Mouse (Mus musculus) midbrain, embryonic 15.5 days (tissue): ENCODE data around the gene Azgp1. TPM values are rescaled to one million over a fixed set of nuclear protein-coding genes. Genes with fewer than 3 reads are reported as not detected.
"Not testable (repeated sequence)": the region's sequence is repeated elsewhere in the genome, so short reads cannot be mapped to it uniquely, and the experiment has no call there.

Source experiments
- ATAC-seq: fragments of 200-750 bp; cut with Nextera tagmentation; replicated peaks from 2 replicates; pipeline ENCODE4 v1.8.0; 2017; ENCODE audit warnings: moderate TSS enrichment
- H3K27ac ChIP-seq: fragments of 300-500 bp; sonication (generic); 2 replicates; pipeline ENCODE4 v1.5.1; 2015; ENCODE audit warnings: mild to moderate bottlenecking, inconsistent platforms
- H3K27me3 ChIP-seq: fragments of 300-500 bp; sonication (generic); replicated peaks from 2 replicates; pipeline ENCODE4 v1.6.1; 2015; ENCODE audit warnings: inconsistent platforms
- H3K36me3 ChIP-seq: fragments of 300-500 bp; sonication (generic); replicated peaks from 2 replicates; pipeline ENCODE4 v1.6.1; 2015; ENCODE audit warnings: inconsistent platforms
- H3K4me1 ChIP-seq: fragments of 300-500 bp; sonication (generic); 2 replicates; pipeline ENCODE4 v1.6.1; 2015; ENCODE audit warnings: inconsistent platforms
- H3K4me2 ChIP-seq: fragments of 300-500 bp; sonication (generic); 2 replicates; pipeline ENCODE4 v1.6.1; 2015; ENCODE audit warnings: inconsistent platforms, mild to moderate bottlenecking, moderate library complexity
- H3K4me3 ChIP-seq: fragments of 300-500 bp; sonication (generic); 2 replicates; pipeline ENCODE4 v1.5.1; 2015; ENCODE audit warnings: mild to moderate bottlenecking, inconsistent platforms
- H3K9ac ChIP-seq: fragments of 300-500 bp; sonication (generic); 2 replicates; pipeline ENCODE4 v1.6.1; 2015; ENCODE audit warnings: mild to moderate bottlenecking, inconsistent platforms
- H3K9me3 ChIP-seq: fragments of 300-500 bp; sonication (generic); 2 replicates; pipeline ENCODE4 v1.6.1; 2016; ENCODE audit warnings: inconsistent platforms
- WGBS: fragments of 180-500 bp; shearing (Covaris S2); methylation state at CpG from one replicate; pipeline ENCODE4 v1.1.7; 2015; ENCODE audit warnings: mixed read lengths; 5-methylcytosine and 5-hydroxymethylcytosine counted together
- polyA plus RNA-seq: library from polyadenylated mRNA; unstranded; fragments of >200 nt; fragmentation: Nextera tagmentation; extraction: Ambion mirVana; gene quantifications from 2 replicates; pipeline ENCODE4 v1.2.1, GENCODE M21; 2015

Gene Azgp1
- polyA plus RNA-seq, 1 experiment from 2014 or later: not detected

GRCm38 (mm10) chr5:137975434-137975833, 5.9 kb upstream of the Azgp1 start:
- 66% methylated on average over 1 of the region's 1 CpGs for WGBS
- Histone ChIP-seq H3K9ac (no peak overlapping the region), H3K4me3 (no peak overlapping the region), H3K27ac (no peak overlapping the region), H3K4me1 (no peaks in the 10 kb centered on the region), H3K9me3 (no peaks in the 10 kb centered on the region), H3K4me2 (no peak overlapping the region), H3K27me3 (no peaks in the 10 kb centered on the region), H3K36me3 (no peaks in the 10 kb centered on the region)
- no peak for ATAC-seq

- H3K36me3 ChIP-seq: no peaks in the 10 kb centered on the region
- no peaks in the 10 kb centered on the region for H3K4me1 ChIP-seq
- 49% methylated on average over 1 of the region's 1 CpGs for WGBS
- H3K4me2 ChIP-seq: no peak overlapping the region
- no peaks in the 10 kb centered on the region for H3K27me3 ChIP-seq
- no peak overlapping the region for H3K27ac ChIP-seq
- no peak for ATAC-seq
- no peaks in the 10 kb centered on the region for H3K9me3 ChIP-seq
- H3K9ac ChIP-seq: no peak overlapping the region
- no peak overlapping the region for H3K4me3 ChIP-seq
These were observed 4.0 kb upstream of the Azgp1 start for GRCm38 (mm10) chr5:137977291-137977690.

- no peak for ATAC-seq
- H3K9ac ChIP-seq: no peak overlapping the region
- H3K27ac ChIP-seq: no peak overlapping the region
- no peaks in the 10 kb centered on the region for H3K9me3 ChIP-seq
- no peaks in the 10 kb centered on the region for H3K4me1 ChIP-seq
- no peak overlapping the region for H3K4me2 ChIP-seq
- H3K27me3 ChIP-seq: no peaks in the 10 kb centered on the region
- WGBS: 67% methylated on average over 2 of the region's 2 CpGs
- H3K36me3 ChIP-seq: no peaks in the 10 kb centered on the region
- no peak overlapping the region for H3K4me3 ChIP-seq
These were observed 2.2 kb upstream of the Azgp1 start for GRCm38 (mm10) chr5:137979081-137979480.

- Histone ChIP-seq H3K4me2 (no peak overlapping the region), H3K36me3 (no peaks in the 10 kb centered on the region), H3K9me3 (no peaks in the 10 kb centered on the region), H3K27ac (no peak overlapping the region), H3K4me1 (no peaks in the 10 kb centered on the region), H3K9ac (no peak overlapping the region), H3K27me3 (no peaks in the 10 kb centered on the region), H3K4me3 (no peak overlapping the region)
- 74% methylated on average over 1 of the region's 1 CpGs for WGBS
- no peak for ATAC-seq
These were observed 5.0 kb downstream of the Azgp1 start for GRCm38 (mm10) chr5:137986351-137986750.

- no peak overlapping the region for H3K4me3 ChIP-seq
- WGBS: 91% methylated on average over 5 of the region's 5 CpGs
- H3K9ac ChIP-seq: no peak overlapping the region
- H3K4me1 ChIP-seq: no peaks in the 10 kb centered on the region
- H3K9me3 ChIP-seq: no peaks in the 10 kb centered on the region
- ATAC-seq: no peak
- H3K27me3 ChIP-seq: no peaks in the 10 kb centered on the region
- H3K27ac ChIP-seq: no peak overlapping the region
- no peaks in the 10 kb centered on the region for H3K36me3 ChIP-seq
- H3K4me2 ChIP-seq: no peak overlapping the region
These were observed 28.1 kb downstream of the Azgp1 start for GRCm38 (mm10) chr5:138009437-138009836.

- no peak overlapping the region for H3K4me3 ChIP-seq
- ATAC-seq: no peak
- no peak overlapping the region for H3K27ac ChIP-seq
- H3K36me3 ChIP-seq: no peaks in the 10 kb centered on the region
- H3K4me1 ChIP-seq: no peaks in the 10 kb centered on the region
- no peaks in the 10 kb centered on the region for H3K9me3 ChIP-seq
- WGBS: 91% methylated on average over 5 of the region's 5 CpGs
- H3K9ac ChIP-seq: no peak overlapping the region
- no peak overlapping the region for H3K4me2 ChIP-seq
- H3K27me3 ChIP-seq: no peaks in the 10 kb centered on the region
These were observed 31.1 kb downstream of the Azgp1 start for GRCm38 (mm10) chr5:138012382-138012781.

- WGBS: 91% methylated on average over 2 of the region's 2 CpGs
- Histone ChIP-seq H3K27ac (no peak overlapping the region), H3K4me2 (no peak overlapping the region), H3K9ac (no peak overlapping the region), H3K4me1 (no peaks in the 10 kb centered on the region), H3K4me3 (no peak overlapping the region), H3K9me3 (no peaks in the 10 kb centered on the region), H3K36me3 (no peaks in the 10 kb centered on the region), H3K27me3 (no peaks in the 10 kb centered on the region)
- ATAC-seq: no peak
These were observed 35.2 kb downstream of the Azgp1 start for GRCm38 (mm10) chr5:138016530-138016929.

- H3K36me3 ChIP-seq: no peaks in the 10 kb centered on the region
- H3K4me3 ChIP-seq: no peak overlapping the region
- no peaks in the 10 kb centered on the region for H3K4me1 ChIP-seq
- no peaks in the 10 kb centered on the region for H3K27me3 ChIP-seq
- H3K9ac ChIP-seq: no peak overlapping the region
- no peaks in the 10 kb centered on the region for H3K9me3 ChIP-seq
- ATAC-seq: no peak
- no peak overlapping the region for H3K4me2 ChIP-seq
- H3K27ac ChIP-seq: no peak overlapping the region
These were observed 35.7 kb downstream of the Azgp1 start for GRCm38 (mm10) chr5:138016997-138017396.

GRCm38 (mm10) chr5:138019577-138019976, 38.3 kb downstream of the Azgp1 start:
- H3K4me1 ChIP-seq, H3K36me3 ChIP-seq, H3K27me3 ChIP-seq, H3K27ac ChIP-seq, H3K9me3 ChIP-seq, ATAC-seq, H3K4me2 ChIP-seq, H3K9ac ChIP-seq, H3K4me3 ChIP-seq: not testable (repeated sequence)
- 93% methylated on average over 4 of the region's 4 CpGs for WGBS

- not testable (repeated sequence) for H3K4me2 ChIP-seq, ATAC-seq
- 98% methylated on average over 3 of the region's 7 CpGs for WGBS
These were observed 39.7 kb downstream of the Azgp1 start, which contains the start of the genes Smok3a and Smok3b for GRCm38 (mm10) chr5:138020961-138021479. TSS of gene Smok3a (plus strand) at chr5:138021261. TSS of gene Smok3b (plus strand) at chr5:138021429.

More at GRCm38 (mm10) chr5:138020961-138021479, 39.7 kb downstream of the Azgp1 start, which contains the start of the genes Smok3a and Smok3b:
- H3K9me3 ChIP-seq, H3K4me1 ChIP-seq, H3K27me3 ChIP-seq, H3K27ac ChIP-seq, H3K36me3 ChIP-seq, H3K9ac ChIP-seq, H3K4me3 ChIP-seq: not testable (repeated sequence)

Other genes with a start within 250 kb of the Azgp1 start
- gene Nyap1, start 239.9 kb upstream of the Azgp1 start, polyA plus RNA-seq: 58.6 and 61.2 TPM in 2 replicates
- 58.0 and 59.8 TPM in 2 replicates for gene Tsc22d4, start 235.8 kb upstream of the Azgp1 start, polyA plus RNA-seq
- 37.3 and 45.0 TPM in 2 replicates for gene Ppp1r35, start 202.7 kb upstream of the Azgp1 start, polyA plus RNA-seq
- 10.7 and 10.8 TPM in 2 replicates for gene Mepce, start 193.9 kb upstream of the Azgp1 start, polyA plus RNA-seq
- 10.5 and 11.9 TPM in 2 replicates for gene Zcwpw1, start 193.7 kb upstream of the Azgp1 start, polyA plus RNA-seq
- 0.17 TPM in 1 of 2 replicates, not detected in the other for gene Pilra, start 145.2 kb upstream of the Azgp1 start, polyA plus RNA-seq
- gene Pilrb1, start 123.4 kb upstream of the Azgp1 start, polyA plus RNA-seq: not detected in 2 replicates
- not detected in 2 replicates for gene Pilrb2, start 109.7 kb upstream of the Azgp1 start, polyA plus RNA-seq
- gene Cyp3a13, start 59.9 kb upstream of the Azgp1 start, polyA plus RNA-seq: not detected in 2 replicates
- gene Gjc3, start 18.4 kb upstream of the Azgp1 start, polyA plus RNA-seq: 0.31 and 0.43 TPM in 2 replicates
- not detected in 2 replicates for gene Smok3a, start 39.7 kb downstream of the Azgp1 start, polyA plus RNA-seq
- not detected in 2 replicates for gene Smok3b, start 39.9 kb downstream of the Azgp1 start, polyA plus RNA-seq
- gene Smok3c, start 71.7 kb downstream of the Azgp1 start, polyA plus RNA-seq: not detected in 2 replicates
- gene Zkscan1, start 103.6 kb downstream of the Azgp1 start, polyA plus RNA-seq: 24.5 and 25.8 TPM in 2 replicates
- gene Zscan21, start 135.4 kb downstream of the Azgp1 start, polyA plus RNA-seq: 104 and 111 TPM in 2 replicates
- gene Zfp113, start 174.2 kb downstream of the Azgp1 start, polyA plus RNA-seq: 31.6 and 33.7 TPM in 2 replicates
- gene Cops6, start 179.6 kb downstream of the Azgp1 start, polyA plus RNA-seq: 310 and 323 TPM in 2 replicates
- gene Ap4m1, start 190.5 kb downstream of the Azgp1 start, polyA plus RNA-seq: 28.5 and 30.5 TPM in 2 replicates
- gene Mcm7, start 190.9 kb downstream of the Azgp1 start, polyA plus RNA-seq: 93.3 and 95.3 TPM in 2 replicates
- gene Taf6, start 205.9 kb downstream of the Azgp1 start, polyA plus RNA-seq: 83.6 and 86.5 TPM in 2 replicates
- 33.3 and 35.5 TPM in 2 replicates for gene Cnpy4, start 206.0 kb downstream of the Azgp1 start, polyA plus RNA-seq
- gene Mblac1, start 212.8 kb downstream of the Azgp1 start, polyA plus RNA-seq: 15.1 and 18.5 TPM in 2 replicates
- 0.06 TPM in 1 of 2 replicates, not detected in the other for gene Nxpe5, start 244.4 kb downstream of the Azgp1 start, polyA plus RNA-seq